Mouse (Mus musculus): Measurements from ENCODE around the gene U2af1l4. TPM values are rescaled to one million over a fixed set of nuclear protein-coding genes. Genes with fewer than 3 reads are reported as not detected.

The U2af1l4 gene
- polyA plus RNA-seq, 1 experiment, result 63.6 TPM

GRCm38 (mm10) chr7:30613529-30614112 lies 50.5 kb downstream of the U2af1l4 start:
- no peak overlapping the region for H3K4me3 ChIP-seq (ENCODE audit: insufficient read depth, poor library complexity, severe bottlenecking)
- TF ChIP-seq CEBPB (IDR thresholded peaks at IDR 0.05; ENCODE audit: low read depth) (no peak), USF1 (IDR thresholded peaks at IDR 0.05; ENCODE audit: low read depth) (no peak), MYOD1 (IDR thresholded peaks at IDR 0.05; ENCODE audit: control insufficient read depth, insufficient read length, low read depth) (no peak), MAX (IDR thresholded peaks at IDR 0.05) (no peak), FOSL1 (IDR thresholded peaks at IDR 0.05; ENCODE audit: insufficient read depth, low read length, poor library complexity, severe bottlenecking) (no peak), CTCF (IDR thresholded peaks at IDR 0.05; ENCODE audit: control insufficient read depth, insufficient read depth, insufficient read length) (no peak)
- no peak overlapping the region for H3ac ChIP-seq (ENCODE audit: control insufficient read depth, insufficient read length, low read depth)
- H3K79me3 ChIP-seq (ENCODE audit: low read depth), result no peaks in the 10 kb centered on the region
- H3K27me3 ChIP-seq (ENCODE audit: control insufficient read depth, insufficient read depth, insufficient read length), result no peaks in the 10 kb centered on the region
- peaks cover 12% of the 10 kb centered on the region for H3K36me3 ChIP-seq (ENCODE audit: control insufficient read depth, insufficient read depth)
- peaks cover under 1% of the 10 kb centered on the region for H3K79me2 ChIP-seq (ENCODE audit: control insufficient read depth, insufficient read depth)

- H3ac ChIP-seq (ENCODE audit: control insufficient read depth, insufficient read length, low read depth), result no peak overlapping the region
- no peaks in the 10 kb centered on the region for H3K27me3 ChIP-seq (ENCODE audit: control insufficient read depth, insufficient read depth, insufficient read length)
- H3K79me3 ChIP-seq (ENCODE audit: low read depth), result no peaks in the 10 kb centered on the region
- TF ChIP-seq CEBPB (IDR thresholded peaks at IDR 0.05; ENCODE audit: low read depth) (peak; percentile 62), USF1 (IDR thresholded peaks at IDR 0.05; ENCODE audit: low read depth) (no peak)
- no peak overlapping the region for H3K4me3 ChIP-seq (ENCODE audit: insufficient read depth, poor library complexity, severe bottlenecking)
- H3K36me3 ChIP-seq (ENCODE audit: control insufficient read depth, insufficient read depth), result peaks cover 18% of the 10 kb centered on the region
- H3K79me2 ChIP-seq (ENCODE audit: control insufficient read depth, insufficient read depth), result peaks cover 6% of the 10 kb centered on the region
Observed at GRCm38 (mm10) chr7:30614454-30614853, 51.4 kb downstream of the U2af1l4 start.

Small RNA genes lying within 50 kb of the gene (microRNA-seq; reads per million reads assigned to microRNA genes)
- gene Gm38670 (ENCODE audit: borderline microRNAs expressed) (4.1 reads per million, percentile 50 among the genes with 10 or more reads in this experiment), gene Mir3569 (ENCODE audit: borderline microRNAs expressed) (0.20 reads per million)

Other genes with a start within 250 kb of the U2af1l4 start
- 0.20 TPM for gene Syne4, start 248.5 kb upstream of the U2af1l4 start, polyA plus RNA-seq (2012; fragmentation: generic; extraction: Trizol)
- gene E130208F15Rik, start 241.6 kb upstream of the U2af1l4 start, polyA plus RNA-seq (2012; fragmentation: generic; extraction: Trizol), result 0.81 TPM
- gene Sdhaf1, start 239.4 kb upstream of the U2af1l4 start, polyA plus RNA-seq (2012; fragmentation: generic; extraction: Trizol), result 9.9 TPM
- gene Lrfn3, start 200.5 kb upstream of the U2af1l4 start, polyA plus RNA-seq (2012; fragmentation: generic; extraction: Trizol), result 0.20 TPM
- gene Tyrobp, start 149.5 kb upstream of the U2af1l4 start, polyA plus RNA-seq (2012; fragmentation: generic; extraction: Trizol), result not detected
- not detected for gene Hcst, start 143.4 kb upstream of the U2af1l4 start, polyA plus RNA-seq (2012; fragmentation: generic; extraction: Trizol)
- 0.04 TPM for gene Nfkbid, start 141.6 kb upstream of the U2af1l4 start, polyA plus RNA-seq (2012; fragmentation: generic; extraction: Trizol)
- gene Aplp1, start 117.8 kb upstream of the U2af1l4 start, polyA plus RNA-seq (2012; fragmentation: generic; extraction: Trizol), result 0.29 TPM
- not detected for gene Kirrel2, start 105.6 kb upstream of the U2af1l4 start, polyA plus RNA-seq (2012; fragmentation: generic; extraction: Trizol)
- 0.60 TPM for gene Nphs1, start 105.0 kb upstream of the U2af1l4 start, polyA plus RNA-seq (2012; fragmentation: generic; extraction: Trizol)
- 0.02 TPM for gene Prodh2, start 69.7 kb upstream of the U2af1l4 start, polyA plus RNA-seq (2012; fragmentation: generic; extraction: Trizol)
- 2.4 TPM for gene Arhgap33, start 28.2 kb upstream of the U2af1l4 start, polyA plus RNA-seq (2012; fragmentation: generic; extraction: Trizol)
- 66.8 TPM for gene Hspb6, start 11.1 kb upstream of the U2af1l4 start, polyA plus RNA-seq (2012; fragmentation: generic; extraction: Trizol)
- gene Proser3, start 11.0 kb upstream of the U2af1l4 start, polyA plus RNA-seq (2012; fragmentation: generic; extraction: Trizol), result 8.7 TPM
- 38.4 TPM for gene Lin37, start 3.5 kb upstream of the U2af1l4 start, polyA plus RNA-seq (2012; fragmentation: generic; extraction: Trizol)
- gene Gm49396, start within 50 bp of the U2af1l4 start, polyA plus RNA-seq (2012; fragmentation: generic; extraction: Trizol), result 0.73 TPM
- 173 TPM for gene Psenen, start 326 bp downstream of the U2af1l4 start, polyA plus RNA-seq (2012; fragmentation: generic; extraction: Trizol)
- gene Igflr1, start 2.1 kb downstream of the U2af1l4 start, polyA plus RNA-seq (2012; fragmentation: generic; extraction: Trizol), result 0.56 TPM
- 14.4 TPM for gene Kmt2b, start 25.4 kb downstream of the U2af1l4 start, polyA plus RNA-seq (2012; fragmentation: generic; extraction: Trizol)
- 0.05 TPM for gene Zbtb32, start 35.6 kb downstream of the U2af1l4 start, polyA plus RNA-seq (2012; fragmentation: generic; extraction: Trizol)
- gene Upk1a, start 49.5 kb downstream of the U2af1l4 start, polyA plus RNA-seq (2012; fragmentation: generic; extraction: Trizol), result 0.53 TPM
- 795 TPM for gene Cox6b1, start 62.9 kb downstream of the U2af1l4 start, polyA plus RNA-seq (2012; fragmentation: generic; extraction: Trizol)
- gene Etv2, start 72.6 kb downstream of the U2af1l4 start, polyA plus RNA-seq (2012; fragmentation: generic; extraction: Trizol), result not detected
- gene Rbm42, start 87.0 kb downstream of the U2af1l4 start, polyA plus RNA-seq (2012; fragmentation: generic; extraction: Trizol), result 110 TPM
- gene Haus5, start 101.7 kb downstream of the U2af1l4 start, polyA plus RNA-seq (2012; fragmentation: generic; extraction: Trizol), result 25.9 TPM
- gene Pmis2, start 108.3 kb downstream of the U2af1l4 start, polyA plus RNA-seq (2012; fragmentation: generic; extraction: Trizol), result not detected
- gene 2200002J24Rik, start 135.6 kb downstream of the U2af1l4 start, polyA plus RNA-seq (2012; fragmentation: generic; extraction: Trizol), result not detected
- not detected for gene Atp4a, start 148.9 kb downstream of the U2af1l4 start, polyA plus RNA-seq (2012; fragmentation: generic; extraction: Trizol)
- 168 TPM for gene Tmem147, start 166.2 kb downstream of the U2af1l4 start, polyA plus RNA-seq (2012; fragmentation: generic; extraction: Trizol)
- gene Gapdhs, start 180.4 kb downstream of the U2af1l4 start, polyA plus RNA-seq (2012; fragmentation: generic; extraction: Trizol), result not detected
- 3.6 TPM for gene Sbsn, start 188.2 kb downstream of the U2af1l4 start, polyA plus RNA-seq (2012; fragmentation: generic; extraction: Trizol)
- gene Dmkn, start 200.5 kb downstream of the U2af1l4 start, polyA plus RNA-seq (2012; fragmentation: generic; extraction: Trizol), result not detected
- gene Krtdap, start 224.6 kb downstream of the U2af1l4 start, polyA plus RNA-seq (2012; fragmentation: generic; extraction: Trizol), result not detected

Data from C2C12 (cell line).